Mouse (Mus musculus) heart, adult 2 months (tissue): Measurements from ENCODE around the gene Fancc. TPM values are rescaled to one million over a fixed set of nuclear protein-coding genes. Genes with fewer than 3 reads are reported as not detected.
"Not testable (repeated sequence)": the region's sequence is repeated elsewhere in the genome, so short reads cannot be mapped to it uniquely, and the experiment has no call there.

Experiments used
- DNase-seq, 2 experiments: peaks; one replicate each; pipeline ENCODE4 v3.0.0; 2021
- H3K27ac ChIP-seq: fragments of 200-600 bp; 2 replicates; pipeline ENCODE4 v1.8.1; 2022
- H3K27me3 ChIP-seq: fragments of 200-500 bp; 2 replicates; pipeline ENCODE4 v1.6.1; 2012; ENCODE audit warnings: mild to moderate bottlenecking, low read length, inconsistent platforms, mixed read lengths; ENCODE audit not compliant: control insufficient read depth, insufficient read depth
- H3K36me3 ChIP-seq: fragments of 200-500 bp; 2 replicates; pipeline ENCODE4 v1.6.1; 2012; ENCODE audit warnings: low read length, inconsistent platforms; ENCODE audit not compliant: control insufficient read depth, insufficient read depth
- H3K4me1 ChIP-seq: fragments of 200-500 bp; 2 replicates; pipeline ENCODE4 v1.6.1; 2011; ENCODE audit warnings: low read length; ENCODE audit not compliant: control insufficient read depth, insufficient read depth
- H3K4me3 ChIP-seq: fragments of 200-600 bp; 2 replicates; pipeline ENCODE4 v1.8.1; 2022
- H3K79me2 ChIP-seq: fragments of 200-500 bp; replicated peaks from 2 replicates; pipeline ENCODE4 v1.6.1; 2012; ENCODE audit warnings: mild to moderate bottlenecking, inconsistent platforms, low read length, moderate library complexity, mixed read lengths; ENCODE audit not compliant: control insufficient read depth, insufficient read depth
- H3K9ac ChIP-seq: fragments of 200-500 bp; 2 replicates; pipeline ENCODE4 v1.6.1; 2012; ENCODE audit warnings: low read depth, mild to moderate bottlenecking, control low read depth, inconsistent platforms, low read length, mixed read lengths
- CTCF ChIP-seq: fragments of 200-600 bp; IDR thresholded peaks from 2 replicates; pipeline ENCODE4 v1.8.1; 2022; ENCODE audit warnings: antibody characterized with exemption, mild to moderate bottlenecking, moderate library complexity
- EP300 ChIP-seq: fragments of 200-500 bp; IDR thresholded peaks from 2 replicates; pipeline ENCODE4 v1.6.1; 2011; ENCODE audit warnings: low read depth, low read length, control low read depth; ENCODE audit not compliant: insufficient read depth
- POLR2A ChIP-seq: fragments of 200-500 bp; IDR thresholded peaks from 2 replicates; pipeline ENCODE4 v1.6.1; 2011; ENCODE audit warnings: mild to moderate bottlenecking, low read depth, low read length, control low read depth; ENCODE audit not compliant: insufficient read depth
- WGBS: fragments of 180-500 bp; shearing (Covaris S2); methylation state at CpG from one replicate; pipeline ENCODE4 v1.1.7; 2018; 5-methylcytosine and 5-hydroxymethylcytosine counted together
- intact Hi-C: fragments of 180-260 bp; cut with DNase I; formaldehyde crosslinking; loops from one replicate; pipeline ENCODE4 v1.15.1; 2025
- polyA plus RNA-seq: library from polyadenylated mRNA; depleted of rRNA; stranded (reverse); fragments of >200 nt; gene quantifications from 2 replicates; pipeline ENCODE4 v1.2.3, GENCODE M21; 2012
- total RNA-seq, 2 experiments: library from RNA; stranded (reverse); gene quantifications; 2 replicates each; pipeline ENCODE4 v1.2.3; 2021

Fancc gene
- total and polyA plus RNA-seq, 3 experiments: 3.3 to 3.7 (median 3.6) TPM

DNA sequence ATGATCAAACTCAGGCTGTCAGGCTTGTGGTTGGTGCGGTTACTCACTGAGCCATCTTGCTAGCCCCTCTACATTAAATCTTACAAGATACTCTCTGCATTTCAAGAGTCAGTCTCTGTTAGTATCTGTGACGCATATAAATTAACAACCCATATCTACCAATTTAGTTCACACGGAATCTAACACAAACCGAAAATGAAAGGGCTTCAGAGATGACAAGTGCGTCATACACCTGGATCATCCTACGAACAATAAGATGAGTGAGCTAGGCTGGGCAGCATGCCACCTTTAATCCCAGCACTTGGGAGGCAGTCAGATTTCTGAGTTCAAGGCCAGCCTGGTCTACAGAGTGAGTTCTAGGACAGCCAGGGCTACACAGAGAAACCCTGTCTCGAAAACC, 177.3 kb downstream of the Fancc start:
- Histone ChIP-seq H3K4me1 (peaks cover 16% of the 10 kb centered on the region), H3K4me3 (no peak overlapping the region), H3K79me2 (no peaks in the 10 kb centered on the region), H3K27ac (no peak overlapping the region), H3K9ac (no peak overlapping the region), H3K27me3 (no peaks in the 10 kb centered on the region), H3K36me3 (peaks cover 4% of the 10 kb centered on the region)
- WGBS: 94% methylated on average over 7 of the region's 7 CpGs
- no peak for TF ChIP-seq CTCF
- TF ChIP-seq POLR2A: no peak
- TF ChIP-seq EP300: no peak
- intact Hi-C loops: no loop called here
- no peak for DNase-seq

- H3K36me3 ChIP-seq: no peaks in the 10 kb centered on the region; the same call in 1 of the 2 replicates
- H3K27me3 ChIP-seq: no peaks in the 10 kb centered on the region
- intact Hi-C loops: no loop called here
- no peak overlapping the region for H3K27ac ChIP-seq
- DNase-seq: no peak
- no peaks in the 10 kb centered on the region for H3K79me2 ChIP-seq
- peaks cover 16% of the 10 kb centered on the region for H3K4me1 ChIP-seq
- TF ChIP-seq POLR2A (no peak), EP300 (no peak), CTCF (no peak)
- no peak overlapping the region for H3K4me3 ChIP-seq
- no peak overlapping the region for H3K9ac ChIP-seq
- 53% methylated on average over 7 of the region's 7 CpGs for WGBS
Observed at GRCm38 (mm10) chr13:63317681-63318104, 179.4 kb downstream of the Fancc start.

- Histone ChIP-seq H3K79me2 (no peaks in the 10 kb centered on the region), H3K9ac (no peak overlapping the region), H3K36me3 (no peaks in the 10 kb centered on the region; the same call in 1 of the 2 replicates), H3K4me3 (no peak overlapping the region), H3K27me3 (no peaks in the 10 kb centered on the region), H3K4me1 (peaks cover 15% of the 10 kb centered on the region), H3K27ac (no peak overlapping the region)
- 73% methylated on average over 5 of the region's 5 CpGs for WGBS
- TF ChIP-seq CTCF: no peak
- no peak for TF ChIP-seq POLR2A
- no peak for TF ChIP-seq EP300
- DNase-seq: no peak
- intact Hi-C loops: no loop called here
Observed at GRCm38 (mm10) chr13:63316407-63316806, 180.7 kb downstream of the Fancc start.

GRCm38 (mm10) chr13:63315777-63316176, 181.3 kb downstream of the Fancc start:
- peak; percentile 90 for TF ChIP-seq EP300
- TF ChIP-seq POLR2A: peak; percentile 25; the same call in 1 of the 2 replicates
- no peak for TF ChIP-seq CTCF
- Histone ChIP-seq H3K9ac (no peak overlapping the region), H3K4me1 (peaks cover 15% of the 10 kb centered on the region), H3K36me3 (no peaks in the 10 kb centered on the region; the same call in 1 of the 2 replicates), H3K27me3 (no peaks in the 10 kb centered on the region), H3K79me2 (no peaks in the 10 kb centered on the region), H3K4me3 (no peak overlapping the region), H3K27ac (no peak overlapping the region)
- WGBS: 51% methylated on average over 6 of the region's 6 CpGs
- intact Hi-C loops: no loop called here
- no peak for DNase-seq

DNA sequence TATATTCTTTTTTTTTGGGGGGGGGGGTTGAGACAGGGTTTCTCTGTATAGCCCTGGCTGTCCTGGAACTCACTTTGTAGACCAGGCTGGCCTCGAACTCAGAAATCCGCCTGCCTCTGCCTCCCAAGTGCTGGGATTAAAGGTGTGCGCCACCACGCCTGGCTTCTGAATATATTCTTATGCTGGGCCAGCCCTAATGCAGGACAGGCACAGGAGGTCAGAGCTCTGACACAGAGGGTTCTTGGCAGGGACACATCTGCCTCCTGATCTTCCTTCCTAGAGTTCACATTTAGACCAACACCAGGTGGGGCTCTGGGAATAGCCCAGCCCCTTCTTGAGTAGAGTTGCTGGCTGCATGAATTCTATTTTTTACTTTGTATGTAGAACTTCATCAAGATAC, 182.0 kb downstream of the Fancc start:
- H3K9ac ChIP-seq, H3K27ac ChIP-seq, H3K4me3 ChIP-seq, DNase-seq, H3K79me2 ChIP-seq, H3K36me3 ChIP-seq, H3K27me3 ChIP-seq, intact Hi-C loops: not testable (repeated sequence)
- 94% methylated on average over 4 of the region's 4 CpGs for whole genome bisulfite sequencing
- peaks cover 15% of the 10 kb centered on the region for H3K4me1 ChIP-seq

- no peaks in the 10 kb centered on the region for H3K79me2 ChIP-seq
- no peak overlapping the region for H3K9ac ChIP-seq
- TF ChIP-seq EP300: no peak
- TF ChIP-seq CTCF: no peak
- no peak for TF ChIP-seq POLR2A
- peaks cover 16% of the 10 kb centered on the region for H3K4me1 ChIP-seq
- 73% methylated on average over 4 of the region's 4 CpGs for WGBS
- peak overlapping the region; percentile 12; the same call in 1 of the 2 replicates for H3K27ac ChIP-seq
- no peak for DNase-seq
- H3K36me3 ChIP-seq: no peaks in the 10 kb centered on the region; the same call in 1 of the 2 replicates
- H3K4me3 ChIP-seq: no peak overlapping the region
- intact Hi-C loops: no loop called here
- no peaks in the 10 kb centered on the region for H3K27me3 ChIP-seq
Observed at GRCm38 (mm10) chr13:63314608-63314920, 182.5 kb downstream of the Fancc start.
